Mouse (Mus musculus) neutrophil, adult 5-6 weeks (primary cell): ENCODE results near the gene Pogk. TPM values are rescaled to one million over a fixed set of nuclear protein-coding genes. Genes with fewer than 3 reads are reported as not detected.
A peak's percentile ranks its signal among the peaks of the same experiment; 100 is the strongest.

Experiments used
- ATAC-seq: fragments of 151-379, 151-347 bp; 2 replicates; pipeline ENCODE4 v1.8.0; 2017; ENCODE audit warnings: mild to moderate bottlenecking, moderate TSS enrichment; ENCODE audit not compliant: insufficient number of reproducible peaks, poor library complexity, low FRiP score, severe bottlenecking; ENCODE audit errors: extremely low read depth
- total RNA-seq: library from RNA; stranded (forward); fragments of 200-1000 nt; gene quantifications from 2 replicates; pipeline ENCODE4 v1.2.3, GENCODE M21; 2017

Pogk gene
- total RNA-seq, 1 experiment from 2014 or later = 2.0 TPM

DNA sequence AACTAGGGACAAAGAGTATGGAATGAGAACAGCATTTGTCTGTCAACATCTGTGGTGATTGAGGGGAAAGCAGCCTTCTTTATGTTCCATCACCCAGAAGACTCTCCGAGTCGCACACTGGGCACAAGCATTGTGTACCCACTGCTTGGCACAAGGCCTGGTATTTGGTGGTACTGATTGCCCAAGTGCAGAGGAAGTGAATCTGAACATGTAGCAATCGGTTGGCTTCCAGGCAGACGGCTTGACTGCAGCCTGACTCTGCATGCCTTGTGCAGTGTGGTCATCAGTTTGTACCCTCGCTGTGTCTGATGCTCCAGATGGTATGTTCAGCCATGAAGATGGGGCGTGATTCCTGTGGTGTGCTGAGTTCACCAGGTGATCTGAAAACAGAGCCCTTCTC lies 70.6 kb downstream of the Pogk start:
- ATAC-seq = peak; percentile 89

Other genes with a start within 250 kb of the Pogk start
- not detected in 2 replicates for gene Mael, start 171.1 kb downstream of the Pogk start, total RNA-seq
- gene Ildr2, start 155.7 kb downstream of the Pogk start, total RNA-seq = not detected in 2 replicates
- 21.1 and 26.4 TPM in 2 replicates for gene Tada1, start 30.8 kb downstream of the Pogk start, total RNA-seq
- gene Gm4846, start 87.7 kb upstream of the Pogk start, total RNA-seq = not detected in 2 replicates
- not detected in 2 replicates for gene Gm4847, start 237.8 kb upstream of the Pogk start, total RNA-seq